Mouse (Mus musculus) left cerebral cortex, postnatal 4 days (tissue): ENCODE data around the gene Pramef25. TPM values are rescaled to one million over a fixed set of nuclear protein-coding genes. Genes with fewer than 3 reads are reported as not detected.
A peak's percentile ranks its signal among the peaks of the same experiment; 100 is the strongest.
"Not testable (repeated sequence)": the region's sequence is repeated elsewhere in the genome, so short reads cannot be mapped to it uniquely, and the experiment has no call there.

ENCODE experiments used
- DNase-seq: peaks from one replicate; pipeline ENCODE4 v3.0.0-alpha.2; 2022
- intact Hi-C: fragments of 180-260 bp; cut with DNase I; formaldehyde crosslinking; loops from one replicate; pipeline ENCODE4 v1.15.1; 2025
- total RNA-seq, 2 experiments: library from RNA; stranded (reverse); gene quantifications; 2 replicates each; pipeline ENCODE4 v1.2.3; 2021

Gene Pramef25
- not detected for total RNA-seq

GRCm38 (mm10) chr4:143950916-143951315 is at the start of gene Pramef25:
Gene Pramef25, minus strand, starts transcription at chr4:143951016.
- DNase-seq, intact Hi-C loops: not testable (repeated sequence)

- intact Hi-C loops, DNase-seq: not testable (repeated sequence)
Measured at GRCm38 (mm10) chr4:143994269-143994668, 43.5 kb upstream of the Pramef25 start, which contains the start of gene Pramef17. Gene Pramef17, minus strand, starts transcription at chr4:143994369.

GRCm38 (mm10) chr4:143988126-143988525 is 37.3 kb upstream of the Pramef25 start:
- intact Hi-C loops, result not testable (repeated sequence)
- DNase-seq, result peak; percentile 32

- DNase-seq, intact Hi-C loops: not testable (repeated sequence)
Measured at GRCm38 (mm10) chr4:143987475-143987941, 36.7 kb upstream of the Pramef25 start.

GRCm38 (mm10) chr4:143985733-143986132 is 34.9 kb upstream of the Pramef25 start:
- DNase-seq, intact Hi-C loops: not testable (repeated sequence)

- DNase-seq, intact Hi-C loops: not testable (repeated sequence)
Measured at GRCm38 (mm10) chr4:143985165-143985564, 34.3 kb upstream of the Pramef25 start.

- DNase-seq, intact Hi-C loops: not testable (repeated sequence)
Measured at GRCm38 (mm10) chr4:143983446-143983845, 32.6 kb upstream of the Pramef25 start.

GRCm38 (mm10) chr4:143966850-143967249 is 16.0 kb upstream of the Pramef25 start, which contains the start of gene Gm13101:
Gene Gm13101, minus strand, starts transcription at chr4:143966950.
- intact Hi-C loops, DNase-seq: not testable (repeated sequence)

GRCm38 (mm10) chr4:143900280-143900679 is 50.5 kb downstream of the Pramef25 start, which contains the start of gene Pramef6:
Gene Pramef6, minus strand, starts transcription at chr4:143900380.
- DNase-seq, intact Hi-C loops: not testable (repeated sequence)

Other genes starting within 250 kb of the Pramef25 start
- gene Gm13089, start 248.3 kb downstream of the Pramef25 start, total RNA-seq, result not detected
- not detected for gene Gm13078, start 231.6 kb downstream of the Pramef25 start, total RNA-seq
- not detected for gene Gm13023, start 161.7 kb downstream of the Pramef25 start, total RNA-seq
- not detected for gene Gm13084, start 134.9 kb downstream of the Pramef25 start, total RNA-seq
- not detected for gene Gm13103, start 104.5 kb downstream of the Pramef25 start, total RNA-seq
- gene Pramef6, start 50.6 kb downstream of the Pramef25 start, total RNA-seq, result not detected
- gene Gm13101, start 15.9 kb upstream of the Pramef25 start, total RNA-seq, result not detected
- not detected for gene Pramef17, start 43.4 kb upstream of the Pramef25 start, total RNA-seq
- gene Pramel4, start 108.1 kb upstream of the Pramef25 start, total RNA-seq, result not detected
- gene Gm13102, start 155.5 kb upstream of the Pramef25 start, total RNA-seq, result not detected
- not detected for gene Oog3, start 211.6 kb upstream of the Pramef25 start, total RNA-seq
- not detected for gene Oog2, start 239.7 kb upstream of the Pramef25 start, total RNA-seq